ENCODE assay signal across 22 mouse cellular contexts in genomic region chr12:56829945-56830344, GRCm38 (mm10).
A peak's percentile ranks its signal among the peaks of the same experiment; 100 is the strongest.
DNase-seq lines count a peak whose midpoint lies in the region; ATAC-seq and TF ChIP-seq lines count a peak whose summit lies in the region.
"Had no signal": no experiment of that assay in that cellular context is flagged by ENCODE, and none has a peak within 500 bp of the region (broad histone marks: within the 10 kb centered on the region; RNA-seq: fewer than 3 reads in every experiment).

No protein-coding gene starts in this region.

- no peak for TF ChIP-seq CTCF in hindbrain, postnatal 0 days (IDR thresholded peaks at IDR 0.05; ENCODE audit: low read depth)

- H3K4me2 ChIP-seq in hindbrain, embryonic 11.5 days (replicated peaks; ENCODE audit: low read depth, low read length) = no peak overlapping the region
- H3K4me2 ChIP-seq in hindbrain, postnatal 0 days (ENCODE audit: low read depth, low read length) = no peak overlapping the region
- no peak overlapping the region for H3K4me2 ChIP-seq in midbrain, embryonic 15.5 days
- H3K4me2 ChIP-seq: heart, embryonic 12.5 days; heart, embryonic 15.5 days had no signal

- no peak overlapping the region for H3K4me3 ChIP-seq in hindbrain, embryonic 11.5 days (ENCODE audit: low read depth, low read length)
- no peak overlapping the region for H3K4me3 ChIP-seq in hindbrain, postnatal 0 days (ENCODE audit: low read length)
- H3K4me3 ChIP-seq in ES-E14 (ENCODE audit: insufficient read depth in 1 of 2, low read depth in 1 of 2, low read length in 2 of 2, poor library complexity in 1 of 2, severe bottlenecking in 1 of 2) = no peak overlapping the region
- H3K4me3 ChIP-seq in midbrain, embryonic 15.5 days = no peak overlapping the region
- H3K4me3 ChIP-seq in heart, embryonic 10.5 days = no peak overlapping the region
- H3K4me3 ChIP-seq: gastrocnemius, adult 2 months; heart, embryonic 12.5 days; heart, embryonic 15.5 days had no signal

- H3K9ac ChIP-seq in hindbrain, embryonic 11.5 days (ENCODE audit: low read depth, low read length) = no peak overlapping the region
- no peak overlapping the region for H3K9ac ChIP-seq in hindbrain, postnatal 0 days (replicated peaks; ENCODE audit: low read length)
- no peak overlapping the region for H3K9ac ChIP-seq in ES-E14 (ENCODE audit: insufficient read depth, low read depth, low read length, poor library complexity, severe bottlenecking)
- no peak overlapping the region for H3K9ac ChIP-seq in midbrain, embryonic 15.5 days
- H3K9ac ChIP-seq: forebrain, embryonic 13.5 days; heart, embryonic 12.5 days; heart, embryonic 15.5 days; hindbrain, embryonic 13.5 days had no signal

- no peaks in the 10 kb centered on the region for H3K36me3 ChIP-seq in hindbrain, embryonic 11.5 days (ENCODE audit: control insufficient read depth, insufficient read depth, low read length)
- no peaks in the 10 kb centered on the region for H3K36me3 ChIP-seq in hindbrain, postnatal 0 days (ENCODE audit: insufficient read depth, low read length)
- no peaks in the 10 kb centered on the region for H3K36me3 ChIP-seq in ES-E14 (ENCODE audit: control insufficient read depth, insufficient read depth, low read length, poor library complexity, severe bottlenecking)
- no peaks in the 10 kb centered on the region for H3K36me3 ChIP-seq in midbrain, embryonic 15.5 days (replicated peaks)
- no peaks in the 10 kb centered on the region for H3K36me3 ChIP-seq in heart, embryonic 10.5 days
- H3K36me3 ChIP-seq: forebrain, embryonic 10.5 days; G1E; heart, embryonic 12.5 days; heart, embryonic 15.5 days; hindbrain, embryonic 13.5 days had no signal

- H3K27ac ChIP-seq in hindbrain, embryonic 11.5 days (ENCODE audit: low read depth, low read length) = no peak overlapping the region
- no peak overlapping the region for H3K27ac ChIP-seq in hindbrain, postnatal 0 days
- H3K27ac ChIP-seq in ES-E14 (ENCODE audit: insufficient read depth, low read depth, low read length, poor library complexity, severe bottlenecking) = no peak overlapping the region
- no peak overlapping the region for H3K27ac ChIP-seq in midbrain, embryonic 15.5 days
- H3K27ac ChIP-seq in heart, embryonic 10.5 days = no peak overlapping the region
- H3K27ac ChIP-seq: gastrocnemius, adult 2 months; heart, embryonic 15.5 days; hindbrain, embryonic 13.5 days had no signal

- in situ Hi-C loops in ES-E14 (cut with MboI; ENCODE audit: low sequenced_read_pairs in 2 of 2, unreplicated experiment in 2 of 2) = no loop called here

- no peaks in the 10 kb centered on the region for H3K4me1 ChIP-seq in hindbrain, embryonic 11.5 days (replicated peaks; ENCODE audit: control insufficient read depth, insufficient read depth, low read length)
- no peaks in the 10 kb centered on the region for H3K4me1 ChIP-seq in hindbrain, postnatal 0 days (ENCODE audit: insufficient read depth, low read length)
- peaks cover 0 to 2% of the 10 kb centered on the region in 2 experiments; a peak in 1 of 4 replicates for H3K4me1 ChIP-seq in ES-E14 (ENCODE audit: control insufficient read depth in 2 of 2, insufficient read depth in 2 of 2, low read length in 2 of 2, poor library complexity in 1 of 2)
- H3K4me1 ChIP-seq in midbrain, embryonic 15.5 days = peaks cover 8% of the 10 kb centered on the region; the same call in 1 of the 2 replicates
- no peaks in the 10 kb centered on the region for H3K4me1 ChIP-seq in heart, embryonic 10.5 days
- H3K4me1 ChIP-seq: heart, embryonic 15.5 days had no signal

- no peak for DNase-seq in hindbrain, embryonic 11.5 days (ENCODE audit: low spot score)
- DNase-seq in hindbrain, postnatal 0 days (ENCODE audit: low spot score) = no peak
- no peak for DNase-seq in ES-E14 (ENCODE audit: low read depth, low spot score)
- no peak for DNase-seq in heart, embryonic 10.5 days (ENCODE audit: low spot score)
- no peak for DNase-seq in right cerebral cortex, postnatal 36 days (ENCODE audit: low spot score in 2 of 2)
- DNase-seq: adrenal gland, postnatal 10 days; adrenal gland, postnatal 36 days; cerebellum, adult 18-20 months; cerebellum, adult 9-10 months; gastrocnemius, adult 2 months; gastrocnemius, postnatal 14 days; heart, postnatal 10 days; heart, postnatal 36 days had no signal

- WGBS in hindbrain, embryonic 11.5 days = 76% methylated on average over 1 of the region's 1 CpGs
- 60% methylated on average over 1 of the region's 1 CpGs for WGBS in hindbrain, postnatal 0 days
- WGBS in midbrain, embryonic 15.5 days = 83% methylated on average over 1 of the region's 1 CpGs
- WGBS in heart, embryonic 10.5 days = 79% methylated on average over 1 of the region's 1 CpGs

- peak; percentile 55; the same call in 1 of the 2 replicates for ATAC-seq in hindbrain, embryonic 11.5 days (ENCODE audit: low FRiP score)
- ATAC-seq in hindbrain, postnatal 0 days = no peak
- 0 out of 2 replicates have a peak, but pooled peaks have one; percentile 46 for ATAC-seq in midbrain, embryonic 15.5 days (replicated peaks)
- ATAC-seq: inflammation-experienced regulatory T-cells, adult 6 months; Patski had no signal

- H3K27me3 ChIP-seq in hindbrain, embryonic 11.5 days (ENCODE audit: control insufficient read depth, insufficient read depth, low read length) = no peaks in the 10 kb centered on the region
- no peaks in the 10 kb centered on the region for H3K27me3 ChIP-seq in hindbrain, postnatal 0 days (ENCODE audit: insufficient read depth, low read length)
- H3K27me3 ChIP-seq in midbrain, embryonic 15.5 days (replicated peaks) = no peaks in the 10 kb centered on the region
- no peaks in the 10 kb centered on the region for H3K27me3 ChIP-seq in heart, embryonic 10.5 days (ENCODE audit: insufficient read depth, poor library complexity, severe bottlenecking)
- H3K27me3 ChIP-seq: forebrain, embryonic 13.5 days; heart, embryonic 12.5 days; heart, embryonic 15.5 days had no signal

- no peaks in the 10 kb centered on the region for H3K9me3 ChIP-seq in hindbrain, embryonic 11.5 days (ENCODE audit: control insufficient read depth, low read length)
- no peaks in the 10 kb centered on the region for H3K9me3 ChIP-seq in hindbrain, postnatal 0 days (ENCODE audit: low read length)
- H3K9me3 ChIP-seq in ES-E14 (ENCODE audit: control insufficient read depth, insufficient read depth, low read depth, low read length) = no peaks in the 10 kb centered on the region
- H3K9me3 ChIP-seq in midbrain, embryonic 15.5 days = no peaks in the 10 kb centered on the region
- H3K9me3 ChIP-seq in heart, embryonic 10.5 days = no peaks in the 10 kb centered on the region
- H3K9me3 ChIP-seq: forebrain, embryonic 10.5 days; forebrain, embryonic 13.5 days; G1E; heart, embryonic 12.5 days; heart, embryonic 15.5 days; hindbrain, embryonic 13.5 days had no signal

TF ChIP-seq in ES-E14, 5 proteins besides CTCF, POLR2A, EP300 and RAD21:
- TF ChIP-seq ZNF384 (IDR thresholded peaks at IDR 0.05; ENCODE audit: low read depth, low read length) (0 out of 2 replicates have a peak, but pooled peaks have one; percentile 7), MAFK (IDR thresholded peaks at IDR 0.05; ENCODE audit: insufficient read depth, low read depth, low read length) (no peak), CHD2 (IDR thresholded peaks at IDR 0.05; ENCODE audit: low read depth, low read length) (no peak)
